Mouse (Mus musculus): ENCODE results near the gene Lig1.
A peak's percentile ranks its signal among the peaks of the same experiment; 100 is the strongest.
"Not testable (repeated sequence)": the region's sequence is repeated elsewhere in the genome, so short reads cannot be mapped to it uniquely, and the experiment has no call there.

The Lig1 gene

DNA sequence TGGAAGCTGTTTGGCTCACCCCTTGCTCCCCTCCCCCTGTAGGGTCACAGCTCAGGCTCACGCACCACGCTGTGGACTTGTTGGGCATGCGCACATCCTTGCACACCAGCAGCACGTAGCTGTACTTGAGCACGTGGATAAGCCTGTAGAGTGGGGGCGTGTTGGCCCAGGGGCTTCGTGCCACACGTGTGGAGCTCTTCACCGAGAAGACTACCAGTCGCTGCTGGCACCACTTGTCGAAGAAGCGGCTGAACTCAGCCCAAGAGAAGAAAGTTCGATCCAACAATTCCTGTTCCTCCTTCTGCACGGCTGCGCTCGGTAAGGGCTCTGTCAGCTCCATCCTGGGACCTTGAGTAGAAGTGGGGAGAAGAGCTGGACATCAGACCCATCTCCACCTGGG is at the start of gene Lig1:
Gene Lig1 (plus strand): TSS at position 203 of the 400 bp plus-strand sequence.
- no peak for DNase-seq (ENCODE audit: low spot score in 2 of 2)

DNA sequence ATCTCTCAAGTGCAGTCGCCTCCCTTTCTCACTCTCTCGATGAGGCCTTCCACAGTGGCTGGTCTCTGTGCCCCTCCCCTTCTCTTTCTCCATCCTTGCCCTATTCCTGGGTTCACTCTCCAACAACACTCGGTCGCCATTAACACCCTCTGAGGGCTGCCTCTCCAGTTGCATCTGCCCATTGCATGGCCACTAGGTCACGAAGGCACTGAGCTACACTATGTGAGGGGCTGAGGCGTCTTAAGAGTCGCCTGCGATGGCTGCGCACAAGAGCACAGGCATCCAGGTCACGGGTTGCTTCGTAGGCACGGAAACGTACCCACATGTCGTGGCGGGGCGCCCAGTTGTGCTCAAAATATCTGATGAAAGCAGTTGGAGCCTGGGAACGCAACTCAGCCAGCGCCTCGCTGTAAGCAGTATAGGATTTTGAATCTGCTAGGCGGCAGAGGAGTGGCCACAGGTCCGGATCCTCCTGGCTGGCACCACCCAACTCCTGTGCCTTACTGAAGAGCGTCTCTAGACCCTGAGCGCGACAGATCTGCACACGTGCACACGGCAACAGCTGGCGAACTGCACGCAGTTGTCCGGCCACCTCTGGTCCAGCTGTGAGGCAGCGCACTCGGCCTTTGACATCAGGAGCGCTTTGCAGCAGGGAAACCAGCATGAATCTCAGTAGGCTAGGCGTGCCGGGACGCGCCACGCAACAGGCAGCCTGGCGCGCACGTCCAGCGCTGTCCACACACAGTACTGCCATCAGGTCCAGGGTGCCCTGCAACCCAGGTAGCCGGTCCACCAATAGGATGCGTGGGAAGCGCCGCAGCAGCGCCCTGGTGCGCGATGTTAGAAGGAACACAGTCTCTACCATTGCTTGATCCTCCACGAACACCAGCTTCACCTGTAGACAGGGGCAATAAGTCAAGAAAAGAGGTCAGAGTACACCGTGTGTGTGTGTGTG is 16.1 kb upstream of the Lig1 start:
- DNase-seq (ENCODE audit: low spot score in 2 of 2), result no peak

DNA sequence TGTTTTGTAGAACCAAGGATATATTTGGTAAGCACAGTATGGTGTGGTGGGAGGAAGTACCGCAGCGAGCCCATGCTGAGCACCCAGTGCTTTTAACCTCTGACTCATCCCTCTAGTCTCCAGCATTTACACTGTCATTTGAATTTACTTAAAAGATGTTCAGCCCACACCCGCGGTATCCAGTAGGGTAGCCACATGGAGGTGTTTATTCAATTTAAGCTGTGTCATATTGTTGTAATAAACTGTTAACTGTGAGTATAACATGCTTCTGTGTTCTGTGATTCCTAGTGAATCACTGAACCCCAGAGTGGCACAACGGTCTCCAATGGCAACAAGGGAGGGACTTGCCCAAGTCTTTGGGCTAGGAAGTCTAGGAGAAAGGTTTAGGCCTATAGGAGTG is 13.2 kb upstream of the Lig1 start:
- DNase-seq (ENCODE audit: low spot score in 2 of 2), result no peak

DNA sequence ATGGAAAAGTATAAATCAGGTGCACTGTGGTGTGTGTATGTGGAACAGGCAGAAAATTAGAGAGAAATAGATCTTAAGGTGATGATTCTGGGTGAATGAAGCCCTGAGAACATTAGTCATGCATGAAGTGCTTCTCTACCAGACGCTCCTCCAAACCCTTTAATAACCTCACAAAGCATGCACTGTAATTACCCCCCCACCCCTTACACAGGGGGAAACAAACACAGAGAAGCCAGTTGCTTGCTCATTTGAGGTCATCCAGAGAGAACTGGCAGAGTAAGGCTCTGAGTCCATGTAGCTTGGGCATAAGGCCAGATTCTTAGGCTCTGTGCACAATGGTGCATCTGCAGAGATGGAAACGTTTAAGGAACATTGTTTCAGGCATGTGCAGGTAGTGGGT is 12.7 kb upstream of the Lig1 start:
- DNase-seq (ENCODE audit: low spot score in 2 of 2), result no peak

DNA sequence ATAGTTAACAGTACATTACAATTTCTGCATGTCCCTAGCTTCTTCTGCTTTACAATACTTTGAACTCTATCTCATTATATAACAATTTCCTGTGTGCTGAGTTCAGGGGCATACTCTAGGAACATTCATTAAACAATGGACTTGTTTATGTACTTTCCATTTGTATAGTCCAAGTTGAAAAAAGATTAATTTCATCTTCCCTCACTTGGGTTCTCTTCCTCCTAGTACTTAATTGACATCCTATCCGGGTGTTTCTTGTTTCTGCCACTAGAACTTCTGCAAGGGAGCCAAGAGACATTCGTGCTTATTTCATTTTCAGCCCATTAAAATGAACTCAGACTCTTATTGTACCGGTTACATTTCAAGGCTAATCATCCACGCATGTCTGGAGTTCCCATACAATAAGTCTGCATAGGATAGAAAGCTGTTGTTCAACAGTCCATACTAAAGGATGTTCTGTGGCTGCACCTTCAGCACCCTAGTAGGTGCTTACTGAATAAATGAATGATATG is 8.3 kb upstream of the Lig1 start:
- DNase-seq (ENCODE audit: low spot score in 2 of 2), result no peak

DNA sequence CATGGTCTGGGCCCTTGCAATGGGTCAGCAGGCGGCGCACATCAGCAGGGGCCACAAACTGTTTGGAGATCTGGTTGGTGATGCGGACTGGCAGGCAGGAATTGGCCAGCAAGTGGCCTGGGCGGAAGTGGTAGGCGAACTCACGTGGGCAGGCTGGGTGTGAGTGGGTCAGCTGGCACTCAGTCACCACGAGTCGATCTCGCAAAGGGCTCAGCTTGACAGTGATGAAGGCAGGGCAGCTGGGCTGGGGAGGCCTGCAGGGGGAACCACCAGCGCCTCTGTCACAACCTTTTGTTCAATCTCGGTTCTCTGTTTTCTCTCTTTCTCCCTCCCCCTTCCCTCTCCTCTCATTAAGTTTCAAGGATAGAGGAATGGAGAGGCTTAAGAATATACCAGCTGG is 7.7 kb upstream of the Lig1 start:
- DNase-seq (ENCODE audit: low spot score in 2 of 2), result no peak

DNA sequence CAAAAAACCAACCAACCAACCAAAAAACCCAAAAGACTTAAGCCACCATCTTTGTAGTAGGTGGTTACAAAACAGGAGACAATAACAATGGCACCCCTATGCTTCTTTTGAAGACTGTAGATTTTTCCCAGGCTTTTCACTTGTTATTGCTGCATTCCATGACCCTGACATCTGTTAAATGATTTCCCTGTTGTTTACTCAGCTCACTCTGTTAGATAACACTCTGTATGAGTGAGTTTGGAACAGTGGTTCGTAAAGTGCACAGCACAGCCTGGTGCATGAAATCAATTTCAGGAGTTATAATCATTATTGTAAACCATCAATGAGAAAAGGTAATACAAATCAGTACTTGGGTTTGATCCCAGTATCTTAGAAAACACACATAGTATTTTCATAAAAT is 5.4 kb upstream of the Lig1 start:
- no peak for DNase-seq (ENCODE audit: low spot score in 2 of 2)

DNA sequence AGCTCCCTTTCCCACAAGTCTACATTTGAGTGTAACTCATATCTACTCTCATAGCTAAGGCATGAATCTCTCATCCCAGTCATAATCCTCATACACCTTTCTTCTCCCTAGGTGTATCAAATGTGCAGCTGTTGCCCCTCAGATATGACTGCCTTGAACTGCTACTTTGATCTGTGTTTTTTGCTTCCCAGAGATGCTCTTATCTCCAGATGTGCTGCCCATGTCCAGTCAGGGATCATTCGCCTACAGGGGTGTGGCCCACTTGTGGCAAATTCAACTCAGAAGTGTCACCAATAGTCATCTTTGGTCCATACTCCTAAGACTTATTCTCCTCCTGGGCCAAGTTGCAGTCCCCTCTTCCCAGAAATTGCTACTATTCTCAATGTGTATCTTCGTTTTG is 750 bp downstream of the Lig1 start:
- DNase-seq (ENCODE audit: low spot score in 2 of 2), result no peak

DNA sequence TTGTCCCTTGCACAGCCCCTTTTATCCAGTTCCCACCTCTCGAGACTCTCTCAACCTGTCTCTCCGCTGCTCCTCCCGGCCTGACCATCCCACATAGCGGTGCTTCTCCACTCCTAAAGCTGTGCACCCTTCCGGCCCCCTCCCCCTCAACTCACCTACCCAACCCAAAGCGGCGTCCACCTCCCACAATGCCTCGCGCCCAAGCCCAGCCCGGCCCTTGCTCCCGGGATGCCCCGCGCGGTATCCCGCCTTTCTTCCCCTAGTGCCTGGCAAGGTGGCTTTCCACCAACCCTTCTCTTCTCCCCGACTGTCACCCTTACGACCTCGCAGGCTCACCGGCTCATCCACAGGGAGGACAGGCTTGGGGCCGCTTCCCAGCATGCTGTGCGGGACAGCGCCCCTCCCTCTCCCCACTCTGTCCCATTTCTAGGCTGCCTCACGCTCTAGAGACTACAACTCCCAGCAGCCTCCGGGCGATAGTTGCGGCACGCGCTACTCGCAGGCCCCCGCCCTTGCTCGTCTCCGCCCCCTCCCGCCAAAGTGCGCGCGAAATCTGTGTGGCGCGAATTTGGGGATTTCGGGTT is 1.3 kb downstream of the Lig1 start, which contains the start of gene Zswim9:
Gene Zswim9 (minus strand): TSS at position 414 of the 584 bp plus-strand sequence.
- DNase-seq (ENCODE audit: low spot score in 2 of 2), result peak; percentile 87 to 90

DNA sequence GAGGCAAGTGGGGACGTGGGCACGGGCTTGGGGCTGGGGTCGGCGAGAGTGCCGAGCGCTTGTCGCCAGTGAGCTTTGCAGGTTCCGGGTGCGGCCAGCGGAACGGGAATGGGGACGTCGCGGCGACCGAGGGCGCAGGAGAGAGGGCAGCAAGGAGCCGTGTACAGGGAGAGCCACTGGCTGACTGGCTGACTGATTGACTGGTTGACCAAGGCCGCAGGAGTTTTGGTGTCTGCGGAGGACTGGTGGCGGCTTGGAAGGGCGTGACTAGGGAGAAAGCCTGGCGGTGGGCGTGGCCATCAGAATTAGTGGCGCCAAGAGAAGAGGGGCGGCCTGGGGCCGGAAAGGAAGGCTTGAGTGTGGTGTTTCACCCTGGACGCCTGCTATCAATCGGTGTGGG is 1.9 kb downstream of the Lig1 start:
- not testable (repeated sequence) for DNase-seq (ENCODE audit: low spot score in 2 of 2)

DNA sequence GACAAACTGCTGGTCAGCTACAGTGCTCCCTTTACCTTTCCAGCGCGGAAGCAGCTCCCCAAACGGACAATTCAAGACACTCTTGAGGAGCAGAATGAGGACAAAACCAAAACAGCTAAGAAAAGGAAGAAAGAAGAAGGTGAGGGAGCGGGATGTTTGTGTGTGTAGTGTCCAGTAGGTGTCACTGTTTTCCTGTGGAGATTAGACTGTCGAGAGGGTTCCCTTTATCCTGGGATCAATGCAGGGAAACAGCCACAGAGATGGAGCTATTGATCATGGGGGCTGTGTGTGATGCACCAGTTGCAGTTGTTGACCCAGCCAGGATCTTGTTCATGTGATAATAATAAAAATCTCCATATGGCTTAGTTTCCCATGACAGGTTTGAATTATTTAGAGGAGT is 11.5 kb downstream of the Lig1 start:
- DNase-seq (ENCODE audit: low spot score in 2 of 2), result no peak

DNA sequence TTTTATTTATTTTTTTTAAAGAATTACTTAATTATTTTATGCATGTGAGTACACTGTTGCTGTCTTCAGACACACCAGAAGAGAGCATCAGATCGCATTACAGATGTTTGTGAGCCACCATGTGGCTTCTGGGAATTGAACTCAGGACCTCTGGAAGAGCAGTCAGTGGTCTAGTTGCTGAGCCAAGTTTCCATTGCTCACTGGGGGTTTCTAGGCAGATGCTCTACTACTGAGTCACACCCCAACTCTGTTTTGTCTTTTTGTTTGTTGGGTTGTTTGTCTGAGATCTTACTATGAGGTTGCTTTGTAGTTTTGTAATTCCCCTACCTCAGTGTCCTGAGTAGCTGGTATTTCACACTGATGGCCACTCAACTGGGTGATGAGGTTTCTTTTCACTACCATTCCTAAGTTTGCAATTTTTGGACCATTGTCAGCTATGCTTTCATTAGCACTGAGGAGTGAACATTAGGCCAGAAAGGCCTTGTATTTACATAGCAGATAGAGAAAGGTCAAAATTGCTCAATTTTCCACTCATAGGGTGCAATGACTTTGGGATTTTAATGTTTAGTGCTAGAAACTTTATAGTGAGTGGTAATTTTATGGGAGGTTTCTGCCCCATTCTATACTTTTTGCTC is 13.1 kb downstream of the Lig1 start:
- DNase-seq (ENCODE audit: low spot score in 2 of 2), result no peak

DNA sequence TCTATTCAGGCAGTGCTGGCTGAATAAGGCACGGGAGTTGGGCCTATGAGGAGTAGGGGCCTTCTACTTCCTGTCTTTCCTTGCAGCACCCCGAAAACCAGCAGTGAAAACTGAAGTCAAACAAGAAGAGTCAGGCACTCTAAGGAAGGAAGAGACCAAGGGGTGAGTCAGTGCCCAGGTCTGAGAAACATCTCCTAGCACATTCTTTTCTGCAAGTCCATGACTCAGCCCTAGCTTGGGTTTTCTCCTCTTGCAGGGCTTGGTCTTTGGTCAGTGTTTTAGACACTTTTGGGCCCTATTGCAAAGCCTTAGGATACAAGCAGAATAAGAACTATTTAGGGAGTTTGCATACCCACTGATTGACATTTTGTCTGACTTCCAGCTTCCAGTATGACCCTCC is 14.3 kb downstream of the Lig1 start:
- DNase-seq (ENCODE audit: low spot score in 2 of 2), result no peak

DNA sequence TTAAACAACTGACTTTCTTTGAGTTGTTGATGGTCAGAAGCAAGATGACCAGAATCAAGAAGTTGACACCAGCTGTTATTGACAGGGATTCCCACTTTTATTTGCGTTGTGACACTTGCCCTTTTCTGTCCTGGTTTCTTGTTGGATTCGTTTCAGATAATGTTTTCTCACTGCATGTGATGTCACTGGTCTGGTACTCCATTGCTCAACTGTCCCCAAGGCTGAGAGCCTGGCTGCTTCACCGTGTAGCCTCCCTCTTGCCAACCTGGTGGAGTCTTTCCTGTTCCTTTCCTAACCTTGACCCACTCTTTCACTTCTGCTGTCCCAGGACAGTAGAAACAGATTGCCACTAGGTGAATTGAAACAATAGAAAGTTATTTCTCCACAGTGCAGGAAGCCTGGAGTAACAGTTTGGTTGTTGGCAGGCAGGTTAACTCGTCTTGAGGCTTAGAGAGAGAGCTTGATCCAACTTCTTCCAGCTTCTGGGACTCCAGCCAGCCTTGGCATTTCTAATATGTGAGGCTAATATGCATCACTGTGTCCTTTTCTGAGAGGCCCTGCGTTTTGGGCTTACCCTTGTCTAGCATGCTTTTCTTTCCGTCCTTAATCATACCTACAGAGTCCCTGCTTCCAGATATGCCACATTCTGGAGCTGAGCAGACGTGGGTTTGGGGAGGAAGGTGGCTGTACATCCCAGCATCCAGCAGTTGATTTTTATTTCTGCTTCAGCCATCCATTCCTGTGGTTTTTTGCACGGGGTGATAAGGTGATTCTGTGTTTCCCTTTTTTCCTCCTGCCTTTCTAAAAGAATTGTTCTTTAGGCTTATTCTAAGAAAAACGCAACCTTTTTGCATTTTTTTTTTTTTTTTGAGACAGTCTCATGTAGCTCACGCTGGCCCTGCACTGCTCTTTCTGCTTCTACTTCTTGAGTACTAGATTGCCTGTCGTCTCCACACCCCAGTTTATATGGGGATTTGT is 17.1 kb downstream of the Lig1 start:
- no peak for DNase-seq (ENCODE audit: low spot score in 2 of 2)

DNA sequence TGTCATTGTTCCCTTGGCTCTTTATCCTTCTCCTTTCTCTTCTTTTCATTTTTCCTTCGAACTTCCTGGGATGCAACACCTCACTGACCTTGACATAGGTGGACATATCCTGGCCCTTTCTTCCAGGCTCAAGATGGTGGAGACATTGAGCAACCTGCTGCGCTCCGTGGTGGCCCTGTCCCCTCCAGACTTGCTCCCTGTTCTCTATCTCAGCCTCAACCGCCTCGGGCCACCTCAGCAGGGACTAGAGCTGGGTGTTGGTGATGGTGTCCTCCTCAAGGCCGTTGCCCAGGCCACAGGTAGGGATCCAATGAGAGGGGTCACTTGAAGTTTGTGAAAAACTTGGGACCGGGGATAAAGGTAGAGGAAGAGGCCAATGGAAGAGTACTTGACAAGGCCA is 18.2 kb downstream of the Lig1 start:
- no peak for DNase-seq (ENCODE audit: low spot score in 2 of 2)

DNA sequence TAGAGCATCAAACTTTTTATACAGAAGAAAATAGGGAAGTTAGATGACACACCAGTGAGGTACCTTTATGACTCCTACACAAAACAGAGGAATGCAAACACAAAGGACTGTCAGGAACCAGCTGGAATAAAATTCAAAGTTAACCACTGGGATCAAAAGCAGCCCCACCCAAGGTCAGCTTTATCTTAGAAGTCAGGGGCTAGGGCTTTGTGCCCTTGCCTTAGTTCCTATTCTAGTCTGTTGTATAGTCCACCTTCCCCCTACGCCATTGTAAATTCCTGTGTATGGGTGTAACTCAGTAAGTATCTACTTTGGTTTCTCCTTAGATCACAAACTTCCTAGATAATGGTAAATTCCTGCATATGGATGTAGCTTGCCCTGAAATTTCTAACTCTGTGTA is 20.6 kb downstream of the Lig1 start:
- no peak for DNase-seq (ENCODE audit: low spot score in 2 of 2)

DNA sequence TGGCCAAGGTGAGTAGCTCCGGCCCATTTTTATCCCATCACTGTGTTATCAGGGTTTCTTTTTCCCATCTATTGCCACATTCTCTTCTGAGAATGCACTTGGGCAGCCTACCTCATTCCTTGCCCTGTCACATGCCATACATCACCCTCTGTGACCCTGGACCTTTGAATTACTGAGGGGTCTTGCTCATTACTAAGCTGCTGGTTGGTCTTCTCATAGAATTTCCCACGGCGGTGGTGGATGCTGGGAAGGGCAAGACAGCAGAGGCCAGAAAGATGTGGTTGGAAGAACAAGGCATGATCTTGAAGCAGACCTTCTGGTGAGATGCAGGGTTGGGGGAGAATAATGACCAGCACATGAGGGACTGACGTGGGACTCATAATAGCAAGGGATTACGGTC is 21.7 kb downstream of the Lig1 start:
- DNase-seq (ENCODE audit: low spot score in 2 of 2), result no peak

DNA sequence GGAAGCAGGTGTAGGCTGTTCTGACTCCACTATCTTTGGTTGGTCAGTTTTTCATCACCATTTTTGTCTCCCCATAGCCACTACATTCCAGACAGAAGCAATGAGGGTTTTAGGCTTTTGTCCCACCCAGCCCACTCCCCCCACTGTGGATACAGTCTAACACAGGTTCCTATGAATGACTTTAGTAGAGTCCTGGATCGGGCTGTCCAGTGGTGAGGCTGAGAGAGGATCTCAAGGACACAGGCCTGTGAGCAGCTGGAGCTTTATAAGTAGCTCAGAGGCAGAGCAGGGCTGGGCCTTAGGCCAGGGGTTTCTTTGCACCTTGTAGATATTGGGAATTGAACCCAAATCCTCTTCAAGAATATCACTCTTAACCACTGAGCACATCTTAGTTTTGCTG is 24.6 kb downstream of the Lig1 start:
- peak in 1 of 2 experiments; percentile 53 for DNase-seq (ENCODE audit: low spot score in 2 of 2)

DNA sequence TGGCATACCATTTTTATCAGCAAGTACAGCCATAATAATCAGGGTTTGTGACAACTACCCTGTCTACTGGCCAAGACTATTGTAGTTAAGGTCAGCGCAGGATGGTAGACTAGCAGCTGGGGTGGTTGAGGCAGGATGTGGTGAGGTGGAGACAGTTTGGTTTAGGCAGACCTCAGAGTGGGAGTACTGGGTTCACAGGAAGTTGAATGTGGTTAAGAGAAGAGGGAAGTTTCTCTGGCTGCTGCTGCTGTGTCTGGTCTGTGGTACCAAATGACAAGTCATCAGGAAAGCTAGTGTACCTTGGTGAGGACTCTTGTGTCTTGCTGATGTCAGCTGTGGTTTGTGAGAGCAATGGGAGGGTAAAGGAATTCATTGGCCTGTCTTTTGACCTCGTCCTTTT is 25.7 kb downstream of the Lig1 start:
- DNase-seq (ENCODE audit: low spot score in 2 of 2), result no peak

DNA sequence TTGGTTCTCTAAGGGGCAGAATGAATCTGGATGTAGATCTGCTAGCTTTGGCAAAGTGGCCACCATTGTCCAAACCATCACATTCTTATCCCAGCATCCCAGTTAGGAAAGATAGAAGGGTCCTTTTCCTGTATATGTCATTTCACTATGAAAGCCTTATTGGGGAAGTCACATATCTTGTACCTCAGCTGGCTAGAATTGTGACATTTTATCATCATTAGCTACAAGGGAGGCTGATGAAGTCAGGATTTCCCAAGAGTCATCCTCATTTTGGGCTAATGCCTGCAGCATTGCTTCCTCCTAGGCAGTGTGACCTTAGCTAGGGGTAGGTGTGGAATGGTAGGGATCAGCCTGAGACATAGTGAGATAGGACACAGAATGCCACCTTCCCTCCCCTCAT is 26.3 kb downstream of the Lig1 start:
- no peak for DNase-seq (ENCODE audit: low spot score in 2 of 2)

DNA sequence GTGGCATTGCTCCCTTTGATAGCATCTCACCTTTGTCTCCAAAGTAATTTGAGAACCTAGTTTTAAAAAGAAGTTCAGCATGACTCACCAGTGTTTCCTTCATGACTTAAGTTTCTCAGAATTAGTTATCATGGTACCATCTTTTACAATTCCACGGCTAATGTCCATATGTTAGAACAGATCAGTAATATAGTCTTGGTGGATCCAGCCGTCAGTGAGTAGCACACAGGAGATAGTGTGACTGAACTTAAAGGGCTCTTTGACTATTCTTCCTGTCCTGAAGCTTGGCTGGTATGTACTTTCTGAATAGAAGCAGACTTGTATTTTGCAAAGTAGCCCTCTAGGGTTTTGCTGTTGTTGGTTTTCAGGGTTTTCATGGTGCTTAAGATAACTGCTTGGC is 32.3 kb downstream of the Lig1 start:
- no peak for DNase-seq (ENCODE audit: low spot score in 2 of 2)

Measured in urinary bladder, postnatal 4 days (tissue).